Mouse (Mus musculus): Measurements from ENCODE around the gene Fam110a.

The Fam110a gene

DNA sequence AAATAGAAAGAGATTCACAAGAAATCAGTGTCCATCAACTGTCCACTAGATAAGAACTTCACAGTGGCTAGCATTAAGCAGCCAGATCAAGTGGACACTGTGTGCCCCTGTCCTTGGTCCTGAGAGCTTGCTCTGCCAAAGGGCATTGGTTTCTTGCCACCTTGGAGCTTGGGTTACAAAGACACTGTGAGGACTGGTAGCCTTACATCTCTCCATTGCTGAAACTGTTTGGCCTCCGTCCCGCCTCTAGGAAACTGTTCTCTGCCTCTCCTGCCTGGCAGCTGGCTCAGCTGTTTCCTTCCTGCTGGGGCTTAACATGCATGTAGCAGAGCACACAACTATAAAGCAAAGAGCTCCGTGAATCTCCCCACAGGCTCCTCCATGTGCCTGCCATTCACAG lies 42.1 kb downstream of the Fam110a start:
- DNase-seq (ENCODE audit: low read depth, low spot score): no peak

DNA sequence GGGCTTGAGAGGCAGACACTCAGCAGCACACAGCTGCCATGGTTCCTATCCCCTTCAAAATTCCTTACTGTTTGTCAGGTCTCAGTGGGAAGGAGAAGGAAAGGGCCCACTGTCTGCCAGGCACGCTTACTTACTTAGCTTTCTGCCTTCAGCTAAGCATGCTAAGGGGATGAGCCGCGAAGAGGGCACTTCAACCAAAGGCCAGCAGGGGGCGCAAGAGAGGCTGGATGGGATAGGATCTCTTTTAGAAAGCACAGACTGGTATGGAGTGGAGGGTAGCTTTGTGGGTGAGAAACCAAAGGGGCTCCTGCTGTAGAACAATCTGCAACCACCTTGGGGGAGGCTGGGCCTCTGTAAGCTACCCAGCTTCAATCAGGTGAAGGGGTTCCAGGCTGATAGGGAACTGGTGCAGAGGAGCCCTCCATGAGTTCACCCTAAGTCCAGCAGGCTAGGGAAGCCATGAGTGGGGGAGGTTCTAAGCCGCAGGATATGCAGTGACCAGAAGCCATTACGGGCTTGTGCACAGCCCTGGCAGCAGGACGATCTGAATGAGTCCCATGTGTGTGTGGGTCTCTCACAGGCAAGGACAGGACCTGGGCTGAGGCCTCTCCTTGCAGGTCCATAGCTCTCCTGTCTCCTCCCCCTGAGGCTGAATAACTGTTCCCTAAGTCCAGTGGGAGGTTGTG lies 49.5 kb downstream of the Fam110a start:
- DNase-seq (ENCODE audit: low read depth, low spot score): peak; percentile 44

DNA sequence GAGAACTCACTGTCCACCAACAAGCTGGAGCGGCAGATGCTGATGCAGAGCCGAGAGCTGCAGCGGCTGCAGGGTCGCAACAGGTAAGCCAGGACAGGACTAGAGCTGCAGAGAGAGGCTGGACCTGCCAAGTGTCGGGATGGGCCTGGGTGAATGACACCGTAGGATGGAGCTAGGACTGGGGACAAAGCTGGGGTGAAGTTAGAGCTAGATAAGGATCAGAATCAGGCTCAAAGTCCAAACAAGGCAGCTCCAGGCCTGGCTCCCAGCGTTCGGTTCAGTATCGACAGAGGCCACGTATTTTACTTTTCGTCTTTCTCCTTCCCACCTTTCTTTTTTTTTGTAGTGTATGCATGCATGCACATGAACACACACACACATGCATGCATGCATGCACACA lies 52.9 kb downstream of the Fam110a start:
- DNase-seq (ENCODE audit: low read depth, low spot score): no peak

DNA sequence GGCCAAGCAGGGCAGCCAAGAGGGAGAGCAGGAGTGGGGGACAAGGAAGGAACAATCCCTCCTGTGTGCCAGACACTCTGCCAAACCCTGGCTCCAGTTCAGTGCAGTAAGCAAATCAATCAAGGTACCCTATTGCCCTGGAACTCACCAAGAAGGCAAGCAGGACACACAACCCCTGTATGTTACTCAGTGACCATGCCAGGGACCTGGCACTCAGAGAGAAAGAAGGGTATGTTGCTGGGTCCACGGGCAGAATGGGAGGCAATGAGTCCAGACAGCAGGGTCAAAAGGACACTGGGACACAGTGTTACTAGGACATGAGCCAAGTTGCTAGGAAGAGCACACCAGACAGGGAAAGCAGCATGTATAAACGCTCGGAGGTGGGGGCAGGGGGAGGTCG lies 54.3 kb downstream of the Fam110a start:
- DNase-seq (ENCODE audit: low read depth, low spot score): no peak

DNA sequence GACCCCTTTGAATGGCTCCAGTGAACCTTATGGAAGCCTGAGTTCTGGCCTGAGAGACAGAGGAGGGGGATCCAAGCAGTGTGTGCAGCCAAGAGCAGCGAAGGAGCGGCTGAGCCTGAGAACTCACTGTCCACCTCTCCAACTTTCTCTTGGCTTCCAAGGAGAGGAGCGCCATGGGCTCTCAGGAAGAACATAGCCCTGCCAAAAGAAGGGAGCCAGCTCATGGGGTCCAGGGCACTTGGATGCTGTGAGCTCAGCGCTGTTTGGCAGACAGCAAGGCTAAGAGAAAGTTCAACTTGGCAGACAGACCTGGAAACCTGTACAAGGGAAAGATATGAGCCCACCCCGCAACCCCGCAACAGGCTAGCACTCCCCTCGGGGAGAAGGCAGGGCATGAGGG lies 55.7 kb downstream of the Fam110a start:
- no peak for DNase-seq (ENCODE audit: low read depth, low spot score)

DNA sequence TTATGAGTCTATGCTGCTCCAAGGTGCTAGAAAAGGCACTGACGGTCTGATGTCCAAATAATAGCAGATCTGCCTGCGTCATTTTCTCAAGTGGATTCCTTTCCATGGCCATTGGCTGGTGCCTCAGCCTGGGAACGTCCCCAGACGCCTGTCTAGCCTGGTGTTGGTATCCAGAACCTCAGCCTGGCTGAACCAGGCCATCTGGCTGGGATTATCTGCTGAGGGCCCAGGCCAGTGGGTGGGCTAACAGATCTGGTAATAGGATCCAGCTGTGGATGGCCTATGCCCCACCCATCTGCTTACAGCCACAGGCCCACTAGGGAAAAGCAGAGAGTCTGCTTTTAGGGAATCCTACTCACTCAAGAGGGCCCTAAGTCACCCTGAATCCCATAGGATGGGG lies 58.4 kb downstream of the Fam110a start:
- DNase-seq (ENCODE audit: low read depth, low spot score): no peak

DNA sequence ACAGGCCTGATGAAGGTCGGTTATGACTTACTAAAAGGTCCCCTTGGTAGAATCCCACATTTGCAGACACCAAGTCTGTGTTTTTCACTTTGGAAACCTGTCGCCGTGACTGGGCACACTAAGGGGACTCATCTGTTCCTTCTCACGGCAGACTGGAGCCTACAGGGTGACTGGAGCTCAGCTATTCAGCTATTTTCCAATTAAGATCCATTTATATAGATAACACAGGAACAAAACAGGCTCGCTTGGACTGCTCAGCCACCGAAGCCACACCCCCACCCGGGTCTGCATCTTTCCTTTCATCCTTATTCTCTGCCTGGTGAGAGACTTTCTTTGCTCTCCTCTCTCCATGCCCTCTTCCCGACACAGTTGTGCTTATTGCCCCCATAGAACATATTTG lies 59.0 kb downstream of the Fam110a start:
- DNase-seq (ENCODE audit: low read depth, low spot score): no peak
